In genomic region chr1:36214324-36214723, GRCm38 (mm10) we compare ENCODE assay signal across 18 mouse cellular contexts. TPM values are rescaled to one million over a fixed set of nuclear protein-coding genes. Genes with fewer than 3 reads are reported as not detected.
A peak's percentile ranks its signal among the peaks of the same experiment; 100 is the strongest.
DNase-seq lines count a peak whose midpoint lies in the region; ATAC-seq and TF ChIP-seq lines count a peak whose summit lies in the region.
"Had no signal": no experiment of that assay in that cellular context is flagged by ENCODE, and none has a peak within 500 bp of the region (broad histone marks: within the 10 kb centered on the region; RNA-seq: fewer than 3 reads in every experiment).

No protein-coding gene starts in this region.

- peaks cover 4 to 7% of the 10 kb centered on the region in 2 experiments for H3K4me1 ChIP-seq in MEL (ENCODE audit: control insufficient read depth in 1 of 2, insufficient read depth in 2 of 2, low read length in 2 of 2)
- peaks cover 24% of the 10 kb centered on the region for H3K4me1 ChIP-seq in liver, embryonic 13.5 days (replicated peaks)
- H3K4me1 ChIP-seq: embryonic facial prominence, embryonic 13.5 days; forebrain, embryonic 12.5 days; heart, embryonic 13.5 days had no signal

- WGBS in liver, embryonic 13.5 days (ENCODE audit: insufficient replicate concordance) = 34% methylated on average over 4 of the region's 4 CpGs

- intact Hi-C loops in gastrocnemius, adult 2 months (cut with DNase I) = loop anchor here (5.0 kb wide), 1 partner anchor 38 kb away; no protein-coding TSS in a partner anchor

- no peaks in the 10 kb centered on the region for H3K27me3 ChIP-seq in MEL (ENCODE audit: control insufficient read depth in 1 of 2, insufficient read depth in 2 of 2, low read length in 2 of 2)
- no peaks in the 10 kb centered on the region for H3K27me3 ChIP-seq in liver, embryonic 13.5 days
- H3K27me3 ChIP-seq: embryonic facial prominence, embryonic 13.5 days; forebrain, embryonic 12.5 days; heart, embryonic 13.5 days had no signal

- peak; percentile 93 for ATAC-seq in liver, embryonic 13.5 days (ENCODE audit: low read depth)
- ATAC-seq in megakaryocyte progenitor cell, adult 5-6 weeks (replicated peaks; ENCODE audit: poor library complexity) = peak; percentile 61
- ATAC-seq: forebrain, embryonic 16.5 days; hindbrain, embryonic 16.5 days had no signal

- H3K27ac ChIP-seq in MEL (ENCODE audit: control insufficient read depth, low read depth, low read length) = no peak overlapping the region
- peak overlapping the region; percentile 27; the same call in 1 of the 2 replicates for H3K27ac ChIP-seq in liver, embryonic 13.5 days
- H3K27ac ChIP-seq in gastrocnemius, adult 2 months = no peak overlapping the region
- H3K27ac ChIP-seq: embryonic facial prominence, embryonic 13.5 days; forebrain, embryonic 12.5 days; heart, embryonic 13.5 days had no signal

- no peak for TF ChIP-seq RAD21 in MEL (IDR thresholded peaks at IDR 0.05; ENCODE audit: low read depth, low read length)

- H3K9me3 ChIP-seq in MEL (replicated peaks; ENCODE audit: insufficient read depth, low read length) = no peaks in the 10 kb centered on the region
- H3K9me3 ChIP-seq in liver, embryonic 13.5 days (replicated peaks) = no peaks in the 10 kb centered on the region
- H3K9me3 ChIP-seq: embryonic facial prominence, embryonic 13.5 days; forebrain, embryonic 12.5 days; heart, embryonic 13.5 days had no signal

- no peaks in the 10 kb centered on the region for H3K79me2 ChIP-seq in MEL (ENCODE audit: control insufficient read depth, insufficient read depth, low read length, poor library complexity)

- no peak overlapping the region for H3K9ac ChIP-seq in MEL (ENCODE audit: control insufficient read depth, low read depth, low read length, poor library complexity, severe bottlenecking)
- no peak overlapping the region for H3K9ac ChIP-seq in liver, embryonic 13.5 days
- H3K9ac ChIP-seq: embryonic facial prominence, embryonic 13.5 days; forebrain, embryonic 12.5 days; heart, embryonic 13.5 days had no signal

- no peak overlapping the region; the same call in 1 of the 2 replicates for H3K4me2 ChIP-seq in liver, embryonic 13.5 days
- H3K4me2 ChIP-seq: embryonic facial prominence, embryonic 13.5 days; forebrain, embryonic 12.5 days; heart, embryonic 13.5 days had no signal

- no peak overlapping the region for H3K4me3 ChIP-seq in MEL (ENCODE audit: control insufficient read depth in 1 of 2, insufficient read depth in 1 of 2, low read depth in 2 of 2, low read length in 2 of 2)
- H3K4me3 ChIP-seq in liver, embryonic 13.5 days (replicated peaks) = no peak overlapping the region
- no peak overlapping the region for H3K4me3 ChIP-seq in gastrocnemius, adult 2 months
- H3K4me3 ChIP-seq: embryonic facial prominence, embryonic 13.5 days; forebrain, embryonic 12.5 days; heart, embryonic 13.5 days had no signal

- TF ChIP-seq EP300 in MEL (IDR thresholded peaks at IDR 0.05; ENCODE audit: low read depth in 1 of 2, low read length in 2 of 2) = peak; percentile 68 to 72

- no peak for TF ChIP-seq CTCF in MEL (IDR thresholded peaks at IDR 0.05 in 2 of 3, conservative IDR thresholded peaks at IDR 0.05 in 1 of 3; ENCODE audit: control insufficient read depth in 1 of 3, insufficient read depth in 1 of 3, low read depth in 2 of 3, low read length in 3 of 3, poor library complexity in 1 of 3, severe bottlenecking in 1 of 3)
- no peak for TF ChIP-seq CTCF in gastrocnemius, adult 2 months (IDR thresholded peaks at IDR 0.05)

- DNase-seq in MEL (ENCODE audit: low read depth, low spot score) = peak; percentile 54
- peak; percentile 46 for DNase-seq in c-Kit-positive CD71-positive TER-119-negative erythroid progenitor cells, embryonic 14.5 days (ENCODE audit: low read depth)
- peak; percentile 3 for DNase-seq in liver, embryonic 13.5 days
- no peak for DNase-seq in gastrocnemius, adult 2 months
- DNase-seq in yolk sac, embryonic 10.5 days (ENCODE audit: low spot score) = no peak
- no peak for DNase-seq in adipocyte (ENCODE audit: low spot score)
- DNase-seq: adrenal gland, postnatal 10 days; cerebellum, adult 18-20 months; cerebellum, adult 9-11 months; cerebellum, postnatal 36 days; gastrocnemius, postnatal 14 days; heart, postnatal 36 days had no signal

- H3K36me3 ChIP-seq in MEL (ENCODE audit: control insufficient read depth in 1 of 2, insufficient read depth in 2 of 2, low read length in 2 of 2) = peaks cover 10 to 20% of the 10 kb centered on the region in 2 experiments
- H3K36me3 ChIP-seq in liver, embryonic 13.5 days = peaks cover 58% of the 10 kb centered on the region

- no peak for TF ChIP-seq POLR2A in MEL (IDR thresholded peaks at IDR 0.05; ENCODE audit: control insufficient read depth in 1 of 2, insufficient read depth in 1 of 2, low read depth in 1 of 2, low read length in 2 of 2, poor library complexity in 1 of 2)

TF ChIP-seq in MEL, 35 proteins besides CTCF, POLR2A, EP300 and RAD21:
- no peak for TF ChIP-seq GABPA (IDR thresholded peaks at IDR 0.05; ENCODE audit: low read depth, low read length)
- no peak for TF ChIP-seq ZMIZ1 (IDR thresholded peaks at IDR 0.05; ENCODE audit: low read depth, low read length)
- no peak for TF ChIP-seq SMC3 (IDR thresholded peaks at IDR 0.05; ENCODE audit: low read depth, low read length)
- no peak for TF ChIP-seq MEF2A (IDR thresholded peaks at IDR 0.05; ENCODE audit: extremely low read depth, insufficient replicate concordance, low read depth, low read length, poor library complexity, severe bottlenecking)
- TF ChIP-seq TCF12 (IDR thresholded peaks at IDR 0.05; ENCODE audit: low read depth, low read length) = peak; percentile 76
- peak; percentile 70 for TF ChIP-seq SIN3A (IDR thresholded peaks at IDR 0.05; ENCODE audit: low read length)
- TF ChIP-seq MAZ (IDR thresholded peaks at IDR 0.05; ENCODE audit: low read depth, low read length) = no peak
- no peak for TF ChIP-seq MXI1 (IDR thresholded peaks at IDR 0.05; ENCODE audit: low read depth, low read length)
- no peak for TF ChIP-seq BHLHE40 (IDR thresholded peaks at IDR 0.05; ENCODE audit: borderline replicate concordance, low read depth, low read length)
- TF ChIP-seq GATA1 (IDR thresholded peaks at IDR 0.05; ENCODE audit: low read depth, low read length) = peak; percentile 76
- TF ChIP-seq NRF1 (IDR thresholded peaks at IDR 0.05; ENCODE audit: insufficient read depth, low read depth, low read length, poor library complexity, severe bottlenecking) = no peak
- no peak for TF ChIP-seq ZKSCAN1 (IDR thresholded peaks at IDR 0.05; ENCODE audit: low read depth, low read length)
- TF ChIP-seq ETS1 (IDR thresholded peaks at IDR 0.05; ENCODE audit: low read depth, low read length) = peak; percentile 31; the same call in 1 of the 2 replicates
- TF ChIP-seq KAT2A (conservative IDR thresholded peaks at IDR 0.05; ENCODE audit: low read depth, low read length) = no peak
- TF ChIP-seq CHD1 (IDR thresholded peaks at IDR 0.05; ENCODE audit: low read depth, low read length) = no peak
- TF ChIP-seq TAL1 (IDR thresholded peaks at IDR 0.05; ENCODE audit: low read length) = peak; percentile 10; the same call in 1 of the 2 replicates
- no peak for TF ChIP-seq TBP (IDR thresholded peaks at IDR 0.05; ENCODE audit: low read depth, low read length)
- TF ChIP-seq MAX (IDR thresholded peaks at IDR 0.05; ENCODE audit: low read length) = no peak
- no peak for TF ChIP-seq USF1 (IDR thresholded peaks at IDR 0.05; ENCODE audit: low read depth, low read length)
- no peak for TF ChIP-seq JUND (IDR thresholded peaks at IDR 0.05; ENCODE audit: low read depth, low read length)
- TF ChIP-seq RCOR1 (IDR thresholded peaks at IDR 0.05; ENCODE audit: low read depth, low read length) = peak; percentile 36; the same call in 1 of the 2 replicates

RNA-seq across cellular contexts. Expression of gene Uggt1, which starts 30.2 kb away (rescaled TPM):
- 40.0 and 47.9 TPM in 2 replicates for total RNA-seq in MEL (2012; rRNA removed)
- 10 to 100 TPM; 33.8 to 98.3 TPM for polyA plus RNA-seq in MEL (2012; ENCODE audit: insufficient read depth in 1 of 2, insufficient read length in 2 of 2, low read depth in 1 of 2, low replicate concordance in 2 of 2, missing spikeins in 1 of 2)
- 18.4 and 22.2 TPM in 2 replicates for polyA plus RNA-seq in liver, embryonic 13.5 days (2015; fragmentation: Nextera tagmentation; extraction: Ambion mirVana)
- 90.2 and 94.4 TPM in 2 replicates for total RNA-seq in megakaryocyte progenitor cell, adult 5-6 weeks (2015)
- total RNA-seq in megakaryocyte progenitor cell, adult 5-6 weeks (2017) = 118 and 151 TPM in 2 replicates
- total RNA-seq in gastrocnemius, adult 2 months (2021) = 10 to 100 TPM; 27.6 to 29.1 TPM

Comparison
In these comparisons a context has a peak if more than half of its experiments do, and no peak if none do; other contexts are left out.
1. DNase-seq: peak in MEL (single experiment), c-Kit-positive CD71-positive TER-119-negative erythroid progenitor cells, embryonic 14.5 days (single experiment) and liver, embryonic 13.5 days (single experiment); none in gastrocnemius, adult 2 months (single experiment), yolk sac, embryonic 10.5 days (single experiment) and adipocyte (single experiment).